Mouse (Mus musculus): Measurements from ENCODE around the gene Psmd5. TPM values are rescaled to one million over a fixed set of nuclear protein-coding genes. Genes with fewer than 3 reads are reported as not detected.

Gene Psmd5
- 28.4 TPM for total RNA-seq (2023)

DNA sequence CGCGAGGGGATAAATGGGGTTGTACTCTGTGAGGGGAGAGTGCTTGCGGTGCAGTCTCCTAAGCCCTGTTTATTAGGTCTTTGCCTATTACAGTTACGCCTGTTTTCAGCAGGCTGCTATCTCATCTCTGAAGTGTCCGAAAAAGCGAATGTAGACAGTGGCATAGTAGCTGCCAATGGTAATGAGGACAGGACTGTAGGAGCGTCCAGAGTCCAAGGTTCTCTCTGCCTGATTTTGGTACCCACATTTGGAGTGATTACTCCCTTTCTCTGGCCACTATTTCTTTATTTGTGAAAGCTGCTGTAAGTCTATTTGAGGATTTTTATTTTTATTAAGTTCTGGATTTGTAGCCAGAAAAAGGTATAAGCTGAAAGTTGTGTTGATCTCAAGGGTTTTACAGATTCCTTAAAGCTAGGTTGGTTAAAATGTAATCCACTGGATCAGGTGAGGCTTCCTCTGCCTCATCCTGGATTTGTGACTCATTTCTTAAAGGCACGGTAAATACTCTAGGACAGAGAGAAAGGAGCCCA is at the start of gene Psmd5:
Gene Psmd5 (minus strand): TSS at position 153 of the 530 bp plus-strand sequence.

DNA sequence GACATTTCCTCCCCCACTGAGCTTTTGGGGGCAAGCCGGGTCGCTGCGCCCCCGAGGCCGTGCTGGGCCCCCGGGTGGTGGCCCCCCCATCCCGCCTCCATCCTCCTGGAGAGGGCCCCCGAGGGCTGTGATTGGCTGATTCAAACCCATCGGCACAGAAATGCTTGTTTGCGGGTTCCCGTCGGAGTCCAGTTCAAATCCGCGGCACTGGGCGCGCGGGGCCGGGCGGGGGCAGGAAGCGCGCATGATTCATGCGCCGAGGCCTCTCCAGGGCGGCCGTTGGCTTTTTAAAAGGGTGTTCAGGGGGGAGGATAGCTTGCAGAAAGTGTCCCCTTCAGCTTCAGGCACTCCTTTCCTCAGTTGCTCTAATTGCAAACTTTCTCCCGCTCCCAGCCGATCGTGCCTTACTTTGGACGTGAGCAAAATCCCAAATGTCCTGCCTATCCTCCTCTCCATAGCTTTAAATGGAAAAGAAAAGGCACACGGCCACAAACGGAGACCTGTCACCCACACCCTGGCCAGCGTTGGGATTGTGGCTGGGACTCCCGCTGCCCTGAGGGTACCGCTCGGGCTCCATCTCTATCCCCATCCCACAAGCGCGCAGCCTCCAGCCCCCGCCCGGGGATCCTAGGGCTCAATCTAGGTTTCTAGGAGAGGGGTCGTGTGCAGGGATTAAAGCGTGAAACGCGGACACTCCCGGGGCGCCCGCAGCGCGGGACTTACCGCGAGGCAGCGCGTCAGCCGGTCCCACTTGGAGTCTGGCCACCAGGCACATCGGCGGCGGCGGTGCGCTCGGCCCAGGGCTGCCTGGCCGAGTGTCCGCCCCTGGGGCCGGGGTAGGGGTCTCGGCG is 38.7 kb upstream of the Psmd5 start, which contains the start of gene Phf19:
Gene Phf19 (minus strand): TSS at position 809 of the 851 bp plus-strand sequence.

DNA sequence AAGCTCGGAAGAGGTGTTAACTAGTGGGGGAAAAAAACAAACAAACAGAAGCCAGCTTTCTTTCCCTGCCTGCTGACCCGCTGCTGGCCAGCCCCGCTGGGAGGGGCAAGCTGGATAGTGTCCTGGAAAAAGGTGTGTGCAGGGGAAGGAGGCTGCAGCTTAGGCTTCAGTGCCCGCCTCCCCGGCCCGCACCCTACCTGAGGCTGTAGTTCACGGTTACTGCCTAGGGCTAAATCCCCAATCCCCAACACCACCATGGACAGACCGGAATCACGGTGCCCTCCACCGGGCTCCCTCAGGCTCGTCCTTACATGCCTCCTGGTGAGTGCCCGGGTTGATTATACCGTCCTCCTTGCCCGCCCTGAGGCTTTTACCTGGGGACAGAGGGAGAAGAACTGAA is 497 bp downstream of the Psmd5 start, which contains the start of gene Cutal:
Gene Cutal (plus strand): TSS at position 126 of the 400 bp plus-strand sequence.

DNA sequence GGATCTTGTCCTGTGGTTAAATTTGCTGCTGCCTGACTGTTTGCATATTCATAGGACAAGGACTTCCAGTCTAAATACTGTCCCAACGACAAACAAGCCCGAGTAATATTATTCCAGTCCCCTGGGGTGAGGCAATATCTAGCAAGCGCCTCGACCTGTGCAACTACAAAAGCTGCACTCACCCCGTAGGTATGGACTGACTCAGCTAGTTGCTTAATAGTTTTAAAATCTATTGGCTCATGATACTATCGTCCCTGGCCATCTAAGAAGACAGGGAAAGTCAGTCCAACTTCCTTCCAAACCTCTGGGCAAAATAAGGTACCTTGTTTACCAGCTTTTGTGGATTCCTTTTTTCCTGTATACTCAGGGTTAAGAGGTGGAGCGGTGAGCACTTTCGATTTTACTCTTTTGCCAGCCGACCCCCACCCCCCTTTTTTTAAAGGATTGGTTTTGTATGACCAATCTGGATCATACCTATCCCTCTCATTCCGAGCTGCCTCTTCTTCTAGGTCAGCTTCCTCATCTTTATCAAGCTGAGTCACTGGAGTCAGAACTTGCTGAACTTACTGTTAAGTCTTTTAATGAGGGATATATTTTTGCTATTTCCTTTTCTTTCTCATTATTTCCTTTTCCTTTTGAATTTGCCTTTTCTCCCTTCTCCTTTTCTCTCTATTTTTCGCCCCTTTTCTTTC is 41.9 kb downstream of the Psmd5 start, which contains the start of gene Gm34653:
Gene Gm34653 (plus strand): TSS at position 242 of the 692 bp plus-strand sequence.

DNA sequence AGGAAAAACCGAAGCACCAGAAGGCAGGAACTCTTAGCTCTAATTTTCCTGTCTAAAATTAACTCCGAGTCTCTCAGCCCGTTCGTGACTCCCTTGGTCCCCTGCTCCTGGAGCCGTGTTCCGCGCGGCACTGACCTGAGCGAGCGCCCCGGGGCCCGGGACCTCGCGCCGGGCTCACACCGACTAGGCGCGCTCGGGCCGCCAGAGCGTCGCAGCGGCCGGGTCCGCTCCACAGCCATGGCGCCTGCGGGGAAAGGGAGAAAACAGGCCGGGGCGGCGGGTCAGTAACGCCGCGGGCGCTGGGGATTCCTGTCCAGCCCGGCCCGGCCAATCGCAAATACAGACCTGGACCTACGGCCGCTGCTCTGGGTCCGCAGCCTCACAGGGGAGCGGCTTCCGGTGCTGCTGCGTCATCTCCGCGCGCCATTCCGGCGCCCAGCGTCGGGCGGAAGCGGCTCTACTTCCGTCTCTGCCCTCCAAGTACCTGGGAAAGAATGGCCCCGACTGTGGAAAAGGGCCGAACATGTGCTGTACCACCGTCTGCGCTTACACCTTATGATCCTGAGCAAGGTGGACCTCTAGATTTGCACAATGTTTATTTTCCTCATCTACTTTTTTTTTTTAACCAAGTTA is 48.8 kb downstream of the Psmd5 start, which contains the start of gene Fbxw2:
Gene Fbxw2 (minus strand): TSS at position 485 of the 633 bp plus-strand sequence.

Other genes starting within 250 kb of the Psmd5 start
- 110 TPM for gene Gapvd1, start 119.7 kb downstream of the Psmd5 start, total RNA-seq (2023)
- gene Hspa5, start 103.0 kb downstream of the Psmd5 start, total RNA-seq (2023): 500 TPM
- gene Rabepk, start 75.1 kb downstream of the Psmd5 start, total RNA-seq (2023): 16.4 TPM
- 100 TPM for gene Fbxw2, start 48.7 kb downstream of the Psmd5 start, total RNA-seq (2023)
- not detected for gene Gm34653, start 42.0 kb downstream of the Psmd5 start, total RNA-seq (2023)
- gene Cutal, start 572 bp downstream of the Psmd5 start, total RNA-seq (2023): not detected
- 3.3 TPM for gene Phf19, start 39.1 kb upstream of the Psmd5 start, total RNA-seq (2023)
- gene Traf1, start 86.8 kb upstream of the Psmd5 start, total RNA-seq (2023): 218 TPM
- gene Hc, start 186.5 kb upstream of the Psmd5 start, total RNA-seq (2023): not detected
- gene AI182371, start 226.6 kb upstream of the Psmd5 start, total RNA-seq (2023): 1.6 TPM
- gene Cntrl, start 234.5 kb upstream of the Psmd5 start, total RNA-seq (2023): 120 TPM